Mouse (Mus musculus) hindbrain, embryonic 16.5 days (tissue): ENCODE data around the gene Zmym4. TPM values are rescaled to one million over a fixed set of nuclear protein-coding genes. Genes with fewer than 3 reads are reported as not detected.
A peak's percentile ranks its signal among the peaks of the same experiment; 100 is the strongest.

Source experiments
- ATAC-seq: fragments of 200-750 bp; cut with Nextera tagmentation; 2 replicates; pipeline ENCODE4 v1.8.0; 2017; ENCODE audit warnings: moderate TSS enrichment, moderate library complexity
- H3K27ac ChIP-seq: fragments of 300-500 bp; sonication (generic); 2 replicates; pipeline ENCODE4 v1.5.1; 2014; ENCODE audit warnings: low read depth, mild to moderate bottlenecking, control low read depth, low read length, moderate library complexity
- H3K27me3 ChIP-seq: fragments of 300-500 bp; sonication (generic); replicated peaks from 2 replicates; pipeline ENCODE4 v1.6.1; 2014; ENCODE audit warnings: low read length; ENCODE audit not compliant: control insufficient read depth, insufficient read depth
- H3K36me3 ChIP-seq: fragments of 300-500 bp; sonication (generic); 2 replicates; pipeline ENCODE4 v1.6.1; 2014; ENCODE audit warnings: mild to moderate bottlenecking, low read length, moderate library complexity, mixed read lengths; ENCODE audit not compliant: control insufficient read depth, insufficient read depth
- H3K4me1 ChIP-seq: fragments of 300-500 bp; sonication (generic); 2 replicates; pipeline ENCODE4 v1.6.1; 2014; ENCODE audit warnings: low read depth, low read length; ENCODE audit not compliant: control insufficient read depth, insufficient read depth
- H3K4me2 ChIP-seq: fragments of 300-500 bp; sonication (generic); 2 replicates; pipeline ENCODE4 v1.6.1; 2014; ENCODE audit warnings: mild to moderate bottlenecking, low read length, control low read depth, moderate library complexity
- H3K4me3 ChIP-seq: fragments of 300-500 bp; sonication (generic); 2 replicates; pipeline ENCODE4 v1.5.1; 2014; ENCODE audit warnings: mild to moderate bottlenecking, low read length, control low read depth, moderate library complexity
- H3K9ac ChIP-seq: fragments of 300-500 bp; sonication (generic); 2 replicates; pipeline ENCODE4 v1.6.1; 2014; ENCODE audit warnings: low read depth, mild to moderate bottlenecking, control low read depth, low read length, moderate library complexity
- H3K9me3 ChIP-seq: fragments of 300-500 bp; sonication (generic); 2 replicates; pipeline ENCODE4 v1.6.1; 2014; ENCODE audit warnings: mild to moderate bottlenecking, low read length, moderate library complexity; ENCODE audit not compliant: control insufficient read depth
- WGBS: fragments of 180-500 bp; shearing (Covaris S2); extraction: QIAGEN DNeasy Blood & Tissue Kit; methylation state at CpG from one replicate; pipeline ENCODE4 v1.1.7; 2014; 5-methylcytosine and 5-hydroxymethylcytosine counted together
- polyA plus RNA-seq: library from polyadenylated mRNA; unstranded; fragments of >200 nt; fragmentation: Nextera tagmentation; extraction: Ambion mirVana; gene quantifications from 2 replicates; pipeline ENCODE4 v1.2.1, GENCODE M21; 2015

The Zmym4 gene
- polyA plus RNA-seq, 1 experiment from 2014 or later = 23.2 TPM

DNA sequence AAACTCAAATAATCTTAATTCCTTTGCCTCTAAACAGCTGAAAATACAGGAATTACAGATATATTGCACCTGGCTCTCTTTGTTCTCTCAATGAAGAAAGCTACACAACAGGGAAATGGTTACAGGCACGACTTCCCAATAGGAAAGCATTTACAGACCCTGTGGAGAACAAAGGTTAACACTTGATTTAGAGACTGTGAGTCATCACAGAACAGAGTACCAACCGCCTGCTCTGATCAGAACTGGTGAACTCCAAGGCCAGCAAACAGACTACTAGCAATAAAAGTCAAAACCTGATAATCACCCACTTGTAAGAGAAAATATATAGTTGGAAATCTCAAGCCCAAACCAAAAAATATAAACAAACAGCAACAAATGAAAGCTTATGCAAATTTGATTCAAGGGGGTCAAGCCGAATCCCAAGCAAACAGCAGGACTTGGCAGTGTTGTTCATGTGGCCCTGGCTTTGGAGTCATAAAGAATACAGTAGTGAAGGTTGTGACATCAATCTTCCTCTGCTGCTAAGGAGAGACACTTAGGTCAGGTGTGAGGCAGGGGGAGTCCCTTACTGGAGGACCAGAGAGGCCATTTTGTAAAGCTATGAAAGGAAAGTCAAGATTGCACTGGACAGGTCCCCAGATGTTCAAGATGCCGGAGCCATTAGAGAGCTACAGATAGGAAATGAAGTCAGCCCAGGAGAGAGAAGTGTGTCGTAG lies 88.2 kb downstream of the Zmym4 start:
- Histone ChIP-seq H3K27me3 (no peaks in the 10 kb centered on the region), H3K36me3 (peaks cover 23% of the 10 kb centered on the region), H3K4me2 (no peak overlapping the region), H3K27ac (no peak overlapping the region), H3K4me3 (no peak overlapping the region), H3K9ac (no peak overlapping the region), H3K4me1 (no peaks in the 10 kb centered on the region), H3K9me3 (no peaks in the 10 kb centered on the region)
- no peak for ATAC-seq
- WGBS = 82% methylated on average over 5 of the region's 5 CpGs

DNA sequence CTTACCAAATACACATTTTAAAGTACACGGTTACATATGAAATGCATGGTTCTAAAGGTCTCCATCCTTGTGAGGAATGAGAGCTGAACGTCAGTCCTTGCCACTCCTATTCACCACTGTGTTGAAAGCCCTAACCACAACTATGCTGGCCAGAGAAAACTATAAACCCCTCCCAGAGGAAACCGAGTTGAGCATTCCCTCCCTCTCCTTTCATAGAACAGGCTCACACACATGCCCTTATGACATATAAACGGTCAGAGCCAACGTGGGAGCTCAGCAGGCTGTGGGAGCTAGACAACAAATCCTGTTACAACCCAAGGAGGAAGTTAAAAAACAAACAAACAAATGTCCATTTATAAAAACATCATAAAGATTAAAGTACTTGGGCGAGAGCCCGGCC lies 95.2 kb downstream of the Zmym4 start:
- WGBS = 78% methylated on average over 7 of the region's 7 CpGs
- Histone ChIP-seq H3K4me1 (no peaks in the 10 kb centered on the region), H3K9me3 (no peaks in the 10 kb centered on the region), H3K4me3 (no peak overlapping the region), H3K9ac (no peak overlapping the region), H3K27ac (no peak overlapping the region), H3K36me3 (peaks cover 16% of the 10 kb centered on the region), H3K4me2 (no peak overlapping the region), H3K27me3 (no peaks in the 10 kb centered on the region)
- ATAC-seq = no peak

DNA sequence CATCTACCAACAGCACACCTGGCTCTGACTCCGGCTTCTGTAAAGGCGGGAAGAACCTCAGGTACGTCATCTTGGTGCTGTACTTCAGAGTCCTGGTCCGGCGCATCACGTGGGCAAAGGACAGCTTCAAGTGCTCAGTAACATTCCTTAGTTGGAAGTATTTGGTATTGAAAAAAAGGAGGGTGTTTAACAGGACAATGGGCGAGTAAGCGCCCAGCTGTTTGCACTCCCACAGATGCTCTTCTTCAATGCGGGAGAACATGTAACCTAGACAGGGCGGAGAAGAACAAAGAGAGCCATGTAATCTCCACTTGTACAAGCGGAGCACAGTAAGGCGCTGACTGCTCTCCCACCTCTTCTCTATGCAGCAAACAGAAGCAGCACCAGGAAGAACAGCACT lies 99.2 kb downstream of the Zmym4 start:
- no peak for ATAC-seq
- Histone ChIP-seq H3K9ac (no peak overlapping the region), H3K4me2 (no peak overlapping the region), H3K27me3 (no peaks in the 10 kb centered on the region), H3K9me3 (no peaks in the 10 kb centered on the region), H3K4me1 (no peaks in the 10 kb centered on the region), H3K36me3 (peaks cover 18% of the 10 kb centered on the region), H3K27ac (no peak overlapping the region), H3K4me3 (no peak overlapping the region)
- 91% methylated on average over 12 of the region's 12 CpGs for WGBS

DNA sequence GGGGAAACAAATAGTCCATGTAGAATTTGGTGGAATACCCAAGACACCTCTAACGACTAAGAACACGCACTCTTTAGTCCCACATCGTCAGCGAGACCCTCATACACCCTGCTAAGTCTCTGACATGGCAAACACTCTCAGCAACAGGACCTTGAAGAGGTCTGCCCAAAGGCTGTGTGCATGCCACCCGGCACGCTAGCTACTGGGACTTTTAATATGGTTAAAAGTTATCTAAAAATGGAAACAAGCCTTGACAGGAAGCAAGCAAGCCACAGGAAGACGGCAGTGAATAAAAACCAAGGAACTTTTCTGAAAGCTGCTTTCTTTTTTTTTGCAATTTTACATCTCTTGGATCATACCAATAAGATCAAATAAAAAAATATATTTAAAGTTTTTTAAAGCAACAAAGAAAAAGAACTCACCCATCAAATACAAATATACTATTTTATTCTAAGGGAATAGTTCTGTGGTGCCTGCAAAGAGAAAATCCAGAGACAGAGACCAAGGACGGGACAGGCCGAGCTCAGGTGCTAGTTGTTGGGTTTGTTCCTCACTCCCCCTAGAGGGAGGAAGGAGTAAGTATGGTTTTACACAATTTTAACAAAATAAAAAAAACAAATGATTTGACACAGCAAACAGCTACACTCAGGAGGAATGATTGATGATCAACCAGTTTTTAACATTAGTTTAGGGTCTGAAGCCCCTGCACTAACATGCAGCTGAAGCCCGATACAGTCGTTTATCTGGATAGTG lies 106.2 kb downstream of the Zmym4 start:
- no peaks in the 10 kb centered on the region for H3K9me3 ChIP-seq
- H3K27me3 ChIP-seq = no peaks in the 10 kb centered on the region
- 83% methylated on average over 11 of the region's 11 CpGs for WGBS
- H3K4me1 ChIP-seq = no peaks in the 10 kb centered on the region
- H3K4me2 ChIP-seq = no peak overlapping the region
- H3K4me3 ChIP-seq = no peak overlapping the region
- ATAC-seq = no peak
- no peak overlapping the region for H3K27ac ChIP-seq
- H3K36me3 ChIP-seq = peaks cover 19% of the 10 kb centered on the region
- H3K9ac ChIP-seq = no peak overlapping the region

DNA sequence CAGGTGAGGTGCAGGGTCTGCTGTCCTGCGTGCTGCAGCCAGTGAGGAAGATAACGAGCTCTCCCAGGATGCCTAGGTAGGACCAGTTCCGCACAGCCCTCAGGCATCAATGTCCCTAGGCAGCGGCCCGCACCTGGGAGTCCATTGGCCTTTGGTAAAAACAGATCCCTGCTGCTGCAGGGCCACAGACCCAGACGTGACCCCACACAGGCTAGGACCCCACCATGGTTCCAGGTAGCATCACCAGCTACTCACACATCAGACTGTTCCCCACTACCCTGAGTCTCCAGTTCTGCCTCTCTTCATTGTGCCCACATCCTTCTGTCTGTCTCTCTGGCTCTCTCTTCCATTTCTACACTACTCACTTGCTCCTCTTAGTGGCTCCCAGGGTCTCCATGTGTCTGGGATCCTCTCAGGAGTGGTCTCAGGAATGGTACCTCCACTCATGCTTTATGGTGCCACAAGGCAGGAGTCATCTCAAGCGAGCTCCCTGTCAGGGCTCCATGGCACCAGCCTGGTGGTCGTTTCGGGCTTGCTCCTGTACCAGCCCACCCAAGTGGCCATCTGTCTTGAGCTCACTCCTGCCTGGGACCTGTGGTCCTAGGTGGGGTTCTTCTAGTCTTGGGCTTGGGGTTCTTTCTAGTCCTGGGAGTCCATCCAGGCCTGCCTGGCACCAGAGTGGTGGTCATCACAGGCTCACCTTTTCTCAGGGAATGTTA lies 107.5 kb downstream of the Zmym4 start:
- Histone ChIP-seq H3K4me1 (no peaks in the 10 kb centered on the region), H3K9ac (no peak overlapping the region), H3K27ac (no peak overlapping the region), H3K27me3 (no peaks in the 10 kb centered on the region), H3K9me3 (no peaks in the 10 kb centered on the region), H3K36me3 (peaks cover 19% of the 10 kb centered on the region), H3K4me2 (no peak overlapping the region), H3K4me3 (no peak overlapping the region)
- 88% methylated on average over 9 of the region's 9 CpGs for WGBS
- peak; percentile 45; the same call in 1 of the 2 replicates for ATAC-seq

DNA sequence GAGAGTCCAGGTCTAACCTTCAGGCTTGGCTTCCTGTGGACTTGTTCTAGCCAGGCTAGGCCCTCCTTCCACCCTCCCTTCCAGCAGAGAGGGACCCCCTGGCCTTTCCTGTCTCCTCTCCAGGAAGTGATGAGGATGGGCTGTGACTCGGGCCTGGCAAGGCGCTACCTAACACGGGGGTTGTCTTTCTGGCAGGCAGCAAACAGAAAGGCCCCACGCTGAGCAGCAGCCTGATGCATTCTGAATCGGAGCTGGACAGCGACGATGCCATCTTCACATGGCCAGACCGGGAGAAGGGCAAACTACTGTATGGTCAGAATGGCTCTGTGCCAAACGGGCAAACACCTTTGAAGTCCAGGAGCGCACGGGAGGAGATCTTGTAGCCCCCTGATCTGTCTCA lies 115.0 kb downstream of the Zmym4 start:
- no peak overlapping the region for H3K27ac ChIP-seq
- H3K9ac ChIP-seq = no peak overlapping the region
- peaks cover 9% of the 10 kb centered on the region; the same call in 1 of the 2 replicates for H3K36me3 ChIP-seq
- H3K4me3 ChIP-seq = no peak overlapping the region
- H3K9me3 ChIP-seq = no peaks in the 10 kb centered on the region
- no peaks in the 10 kb centered on the region for H3K4me1 ChIP-seq
- H3K4me2 ChIP-seq = no peak overlapping the region
- WGBS = 67% methylated on average over 11 of the region's 11 CpGs
- H3K27me3 ChIP-seq = no peaks in the 10 kb centered on the region
- ATAC-seq = no peak

DNA sequence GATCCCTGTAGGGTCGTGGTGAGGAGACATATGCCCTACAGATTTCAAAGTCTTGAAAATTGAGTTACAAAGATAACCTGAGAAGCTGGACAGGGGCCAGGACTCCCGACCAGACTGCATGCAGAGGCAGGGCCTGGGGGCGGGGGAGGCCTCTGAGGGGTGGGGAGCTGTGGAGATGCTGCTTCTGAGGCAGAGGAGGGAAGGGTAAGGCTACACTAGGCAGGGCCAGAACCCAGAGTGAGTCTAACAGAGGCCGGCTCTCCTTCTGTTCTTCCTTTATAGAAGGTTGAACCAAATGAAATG lies 117.2 kb downstream of the Zmym4 start:
- 59% methylated on average over 4 of the region's 4 CpGs for WGBS
- no peak for ATAC-seq

DNA sequence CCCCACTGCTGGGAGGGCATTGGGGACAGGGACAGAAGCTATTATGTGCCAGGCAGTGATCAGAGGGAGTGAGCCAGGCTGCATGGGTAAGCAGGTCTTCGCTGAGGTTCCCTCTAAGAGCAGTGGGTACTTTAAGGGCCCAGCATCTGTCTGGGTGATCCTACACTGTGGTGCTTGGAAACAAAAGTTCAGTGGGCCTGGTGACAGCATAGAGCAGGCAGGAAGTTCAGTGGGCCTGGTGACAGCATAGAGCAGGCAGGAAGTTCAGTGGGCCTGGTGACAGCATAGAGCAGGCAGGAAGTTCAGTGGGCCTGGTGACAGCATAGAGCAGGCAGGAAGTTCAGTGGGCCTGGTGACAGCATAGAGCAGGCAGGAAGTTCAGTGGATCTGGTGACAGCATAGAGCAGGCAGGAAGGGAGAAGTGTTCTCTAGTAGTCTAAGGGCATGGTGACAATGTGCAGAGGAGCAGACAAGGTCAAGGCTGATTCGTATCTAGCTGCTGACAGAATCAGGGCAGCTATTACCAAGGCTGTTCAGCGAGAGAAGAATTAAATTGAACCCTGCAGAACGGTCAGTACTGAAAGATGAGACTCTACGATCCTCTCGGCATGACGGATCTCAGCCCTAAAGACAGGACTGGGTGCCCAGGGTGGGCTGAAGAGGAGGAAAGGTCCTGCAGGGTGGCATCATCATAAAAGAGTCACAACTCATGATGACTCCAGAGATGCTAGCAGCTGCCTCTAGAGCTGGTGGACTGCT lies 117.7 kb downstream of the Zmym4 start:
- H3K27ac ChIP-seq = no peak overlapping the region
- no peaks in the 10 kb centered on the region for H3K9me3 ChIP-seq
- H3K4me2 ChIP-seq = no peak overlapping the region
- H3K36me3 ChIP-seq = peaks cover 21% of the 10 kb centered on the region
- H3K27me3 ChIP-seq = no peaks in the 10 kb centered on the region
- no peak overlapping the region for H3K4me3 ChIP-seq
- H3K4me1 ChIP-seq = no peaks in the 10 kb centered on the region
- no peak overlapping the region for H3K9ac ChIP-seq
- WGBS = 82% methylated on average over 7 of the region's 7 CpGs
- ATAC-seq = no peak

More for the DNA sequence above, 117.2 kb downstream of the Zmym4 start:
- H3K9me3 ChIP-seq = no peaks in the 10 kb centered on the region
- no peak overlapping the region for H3K4me2 ChIP-seq
- H3K27me3 ChIP-seq = no peaks in the 10 kb centered on the region
- peaks cover 21% of the 10 kb centered on the region for H3K36me3 ChIP-seq
- H3K27ac ChIP-seq = no peak overlapping the region
- H3K4me3 ChIP-seq = no peak overlapping the region
- no peaks in the 10 kb centered on the region for H3K4me1 ChIP-seq
- no peak overlapping the region for H3K9ac ChIP-seq

DNA sequence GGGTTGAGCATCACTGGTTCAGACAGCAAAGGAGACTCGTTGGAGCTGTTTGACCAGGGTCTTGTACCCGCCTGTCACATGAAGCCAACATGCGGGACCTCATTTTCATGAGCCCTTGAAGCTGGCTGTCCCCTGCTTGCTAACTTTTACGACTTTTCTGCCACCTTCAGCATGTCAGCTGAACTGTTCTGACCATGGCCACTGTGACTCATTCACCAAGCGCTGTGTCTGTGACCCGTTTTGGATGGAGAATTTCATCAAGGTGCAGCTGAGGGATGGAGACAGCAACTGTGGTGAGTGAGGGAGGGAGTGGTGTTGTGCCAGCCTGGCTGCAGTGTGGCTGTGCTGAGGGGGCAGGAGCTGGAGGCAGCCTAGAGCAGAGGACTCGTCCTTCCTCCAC lies 121.0 kb downstream of the Zmym4 start:
- H3K27ac ChIP-seq = no peak overlapping the region
- peaks cover 21% of the 10 kb centered on the region for H3K36me3 ChIP-seq
- H3K9me3 ChIP-seq = no peaks in the 10 kb centered on the region
- H3K27me3 ChIP-seq = no peaks in the 10 kb centered on the region
- no peak overlapping the region for H3K9ac ChIP-seq
- ATAC-seq = no peak
- no peaks in the 10 kb centered on the region for H3K4me1 ChIP-seq
- 61% methylated on average over 7 of the region's 7 CpGs for WGBS
- H3K4me3 ChIP-seq = no peak overlapping the region
- H3K4me2 ChIP-seq = no peak overlapping the region
